Mouse (Mus musculus): ENCODE results near the gene Gm10198. TPM values are rescaled to one million over a fixed set of nuclear protein-coding genes. Genes with fewer than 3 reads are reported as not detected.

Gene Gm10198
- polyA plus RNA-seq, 1 experiment from 2014 or later, result not detected

Other genes starting within 250 kb of the Gm10198 start
- 54.1 and 59.3 TPM in 2 replicates for gene Gpbp1, start 102.7 kb upstream of the Gm10198 start, polyA plus RNA-seq (2014; fragmentation: Nextera tagmentation; extraction: Ambion mirVana)
- gene Gm49496, start 42.8 kb upstream of the Gm10198 start, polyA plus RNA-seq (2014; fragmentation: Nextera tagmentation; extraction: Ambion mirVana), result not detected in 2 replicates
- 16.8 and 18.0 TPM in 2 replicates for gene Mier3, start 88.2 kb downstream of the Gm10198 start, polyA plus RNA-seq (2014; fragmentation: Nextera tagmentation; extraction: Ambion mirVana)
- 15.3 and 15.7 TPM in 2 replicates for gene Map3k1, start 216.2 kb downstream of the Gm10198 start, polyA plus RNA-seq (2014; fragmentation: Nextera tagmentation; extraction: Ambion mirVana)

Measured in heart, embryonic 14.5 days (tissue).